In genomic region chr17:74904956-74905355, GRCm38 (mm10) we compare ENCODE assay signal across 30 mouse cellular contexts.
A peak's percentile ranks its signal among the peaks of the same experiment; 100 is the strongest.
DNase-seq lines count a peak whose midpoint lies in the region; ATAC-seq and TF ChIP-seq lines count a peak whose summit lies in the region.
"Had no signal": no experiment of that assay in that cellular context is flagged by ENCODE, and none has a peak within 500 bp of the region (broad histone marks: within the 10 kb centered on the region; RNA-seq: fewer than 3 reads in every experiment).

No protein-coding gene starts in this region.

- no peaks in the 10 kb centered on the region for H3K36me3 ChIP-seq in heart, embryonic 12.5 days
- no peaks in the 10 kb centered on the region for H3K36me3 ChIP-seq in limb, embryonic 10.5 days
- H3K36me3 ChIP-seq in stomach, embryonic 16.5 days (ENCODE audit: control insufficient read depth, insufficient read depth, low read length) = no peaks in the 10 kb centered on the region
- H3K36me3 ChIP-seq: forebrain, embryonic 10.5 days; G1E; heart, embryonic 15.5 days had no signal

- H3K4me1 ChIP-seq in heart, embryonic 12.5 days (replicated peaks) = peaks cover 16% of the 10 kb centered on the region
- H3K4me1 ChIP-seq in limb, embryonic 10.5 days = peaks cover 6% of the 10 kb centered on the region
- peaks cover 10% of the 10 kb centered on the region for H3K4me1 ChIP-seq in stomach, embryonic 16.5 days (ENCODE audit: control insufficient read depth, insufficient read depth, low read length)
- H3K4me1 ChIP-seq: forebrain, embryonic 10.5 days had no signal

- ATAC-seq in heart, embryonic 12.5 days (ENCODE audit: insufficient number of reproducible peaks, low FRiP score) = no peak
- peak; percentile 10; the same call in 1 of the 2 replicates for ATAC-seq in stomach, embryonic 16.5 days (ENCODE audit: insufficient read depth, low FRiP score)
- ATAC-seq: forebrain, embryonic 14.5 days; hindbrain, postnatal 0 days; inflammation-experienced regulatory T-cells, adult 6 months; Patski had no signal

- no peak overlapping the region for H3K9ac ChIP-seq in heart, embryonic 12.5 days
- H3K9ac ChIP-seq in stomach, embryonic 16.5 days (ENCODE audit: low read length) = no peak overlapping the region
- H3K9ac ChIP-seq: heart, embryonic 15.5 days; hindbrain, embryonic 14.5 days had no signal

- no peak overlapping the region for H3K27ac ChIP-seq in heart, embryonic 12.5 days (ENCODE audit: poor library complexity, severe bottlenecking)
- no peak overlapping the region for H3K27ac ChIP-seq in limb, embryonic 10.5 days
- H3K27ac ChIP-seq in stomach, embryonic 16.5 days (ENCODE audit: low read length) = no peak overlapping the region
- no peak overlapping the region for H3K27ac ChIP-seq in left cerebral cortex, adult 2 months
- H3K27ac ChIP-seq: forebrain, embryonic 10.5 days; heart, adult 2 months; hindbrain, embryonic 14.5 days; hindbrain, postnatal 0 days had no signal

- peaks cover 7% of the 10 kb centered on the region for H3K9me3 ChIP-seq in heart, embryonic 12.5 days (replicated peaks)
- no peaks in the 10 kb centered on the region; the same call in 1 of the 2 replicates for H3K9me3 ChIP-seq in limb, embryonic 10.5 days (replicated peaks)
- H3K9me3 ChIP-seq in stomach, embryonic 16.5 days (replicated peaks; ENCODE audit: control insufficient read depth, low read length) = no peaks in the 10 kb centered on the region
- H3K9me3 ChIP-seq: G1E had no signal

- no peak overlapping the region for H3K4me2 ChIP-seq in heart, embryonic 12.5 days
- no peak overlapping the region for H3K4me2 ChIP-seq in stomach, embryonic 16.5 days (ENCODE audit: low read depth, low read length)
- H3K4me2 ChIP-seq: heart, embryonic 11.5 days; heart, embryonic 15.5 days; hindbrain, embryonic 14.5 days had no signal

- H3K4me3 ChIP-seq in heart, embryonic 12.5 days = no peak overlapping the region
- no peak overlapping the region for H3K4me3 ChIP-seq in limb, embryonic 10.5 days
- no peak overlapping the region for H3K4me3 ChIP-seq in stomach, embryonic 16.5 days (replicated peaks; ENCODE audit: low read length)
- H3K4me3 ChIP-seq in left cerebral cortex, adult 2 months = no peak overlapping the region
- H3K4me3 ChIP-seq: forebrain, embryonic 10.5 days; heart, adult 2 months; heart, embryonic 15.5 days had no signal

- intact Hi-C loops in left cerebral cortex, adult 2 months (cut with DNase I) = no loop called here

- H3K27me3 ChIP-seq in heart, embryonic 12.5 days (replicated peaks) = no peaks in the 10 kb centered on the region
- H3K27me3 ChIP-seq in limb, embryonic 10.5 days (ENCODE audit: low read depth, poor library complexity, severe bottlenecking) = no peaks in the 10 kb centered on the region
- no peaks in the 10 kb centered on the region for H3K27me3 ChIP-seq in stomach, embryonic 16.5 days (ENCODE audit: control insufficient read depth, insufficient read depth, low read length)
- H3K27me3 ChIP-seq: CH12.LX; heart, embryonic 15.5 days; Patski had no signal

- no peak for TF ChIP-seq CTCF in left cerebral cortex, adult 2 months (IDR thresholded peaks at IDR 0.05)

- peak; percentile 72 for DNase-seq in heart, adult 11 months
- DNase-seq in kidney, postnatal 10 days = peak; percentile 3
- DNase-seq in kidney, adult 18-20 months = no peak
- DNase-seq in limb, embryonic 10.5 days (ENCODE audit: low spot score) = peak; percentile 21
- DNase-seq in left cerebral cortex, adult 2 months (ENCODE audit: extremely low spot score in 1 of 2, low spot score in 2 of 2) = no peak
- no peak for DNase-seq in cerebellum, adult 8-10 months
- DNase-seq: adrenal gland, postnatal 10 days; adrenal gland, postnatal 36 days; B cell, adult 2 months; cerebellum, adult 11 months; cerebellum, adult 2 months; cerebellum, postnatal 10 days; cerebellum, postnatal 36 days; embryo, embryonic 11 days; gastrocnemius, postnatal 25 days; heart, adult 2 months; heart, postnatal 10 days; heart, postnatal 4 days had no signal

- 85% methylated on average over 3 of the region's 3 CpGs for WGBS in heart, embryonic 12.5 days
- 94% methylated on average over 3 of the region's 3 CpGs for WGBS in limb, embryonic 10.5 days
- WGBS in stomach, embryonic 16.5 days = 94% methylated on average over 3 of the region's 3 CpGs

Comparison
In these comparisons a context has a peak if more than half of its experiments do, and no peak if none do; other contexts are left out.
1. DNase-seq: peak in heart, adult 11 months (single experiment), kidney, postnatal 10 days (single experiment) and limb, embryonic 10.5 days (single experiment); none in kidney, adult 18-20 months (single experiment), left cerebral cortex, adult 2 months (0 of 2) and cerebellum, adult 8-10 months (single experiment).